Mouse (Mus musculus): Measurements from ENCODE around the gene Lnx1. TPM values are rescaled to one million over a fixed set of nuclear protein-coding genes. Genes with fewer than 3 reads are reported as not detected.

Lnx1 gene
- polyA plus RNA-seq, 1 experiment: 7.4 TPM

- H3K27ac ChIP-seq (ENCODE audit: insufficient read depth, low read length): no peak overlapping the region
- H3K9ac ChIP-seq (ENCODE audit: low read depth, poor library complexity, severe bottlenecking): no peak overlapping the region
- TF ChIP-seq CTCF (IDR thresholded peaks at IDR 0.05; ENCODE audit: low read depth, low read length): no peak
- TF ChIP-seq POLR2A (IDR thresholded peaks at IDR 0.05; ENCODE audit: insufficient read depth, low read length): no peak
- TF ChIP-seq EP300 (IDR thresholded peaks at IDR 0.05; ENCODE audit: insufficient read depth, low read depth, low read length): no peak
- H3K4me3 ChIP-seq (ENCODE audit: low read depth, low read length): no peak overlapping the region
- no peaks in the 10 kb centered on the region for H3K9me3 ChIP-seq (replicated peaks; ENCODE audit: control insufficient read depth, insufficient read depth, low read length, poor library complexity, severe bottlenecking)
- no peaks in the 10 kb centered on the region for H3K4me1 ChIP-seq (ENCODE audit: control insufficient read depth, insufficient read depth, low read length)
- no peaks in the 10 kb centered on the region for H3K36me3 ChIP-seq (ENCODE audit: control insufficient read depth, insufficient read depth, low read length, poor library complexity, severe bottlenecking)
- no peaks in the 10 kb centered on the region for H3K27me3 ChIP-seq (ENCODE audit: control insufficient read depth, insufficient read depth, low read length, poor library complexity, severe bottlenecking)
These were observed 5.2 kb downstream of the Lnx1 start for GRCm38 (mm10) chr5:74697534-74697933.

DNA sequence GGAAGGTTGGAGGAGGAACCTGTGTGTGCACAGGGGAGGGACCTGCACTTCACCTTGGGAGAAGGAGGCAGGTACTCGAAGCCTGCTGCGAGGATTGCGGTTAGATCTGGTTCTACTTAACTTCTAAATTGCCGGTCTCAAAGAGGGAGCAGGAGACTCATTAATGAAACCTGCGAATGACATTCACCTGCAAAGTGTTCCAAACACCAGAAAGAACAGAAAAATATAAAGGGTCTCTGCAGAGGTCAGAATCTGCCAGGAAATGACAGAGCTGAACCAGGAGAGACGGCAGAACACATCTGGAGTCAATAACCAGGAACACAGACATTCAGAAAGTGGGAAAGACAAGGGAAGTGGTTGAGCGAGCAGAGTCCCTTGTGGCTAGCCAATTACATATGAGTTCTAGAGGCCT is 8.3 kb downstream of the Lnx1 start:
- Histone ChIP-seq H3K9me3 (replicated peaks; ENCODE audit: control insufficient read depth, insufficient read depth, low read length, poor library complexity, severe bottlenecking) (no peaks in the 10 kb centered on the region), H3K36me3 (ENCODE audit: control insufficient read depth, insufficient read depth, low read length, poor library complexity, severe bottlenecking) (no peaks in the 10 kb centered on the region), H3K9ac (ENCODE audit: low read depth, poor library complexity, severe bottlenecking) (no peak overlapping the region), H3K4me3 (ENCODE audit: low read depth, low read length) (no peak overlapping the region), H3K27me3 (ENCODE audit: control insufficient read depth, insufficient read depth, low read length, poor library complexity, severe bottlenecking) (no peaks in the 10 kb centered on the region), H3K4me1 (ENCODE audit: control insufficient read depth, insufficient read depth, low read length) (no peaks in the 10 kb centered on the region), H3K27ac (ENCODE audit: insufficient read depth, low read length) (no peak overlapping the region)
- TF ChIP-seq POLR2A (IDR thresholded peaks at IDR 0.05; ENCODE audit: insufficient read depth, low read length): no peak
- TF ChIP-seq EP300 (IDR thresholded peaks at IDR 0.05; ENCODE audit: insufficient read depth, low read depth, low read length): no peak
- TF ChIP-seq CTCF (IDR thresholded peaks at IDR 0.05; ENCODE audit: low read depth, low read length): no peak

GRCm38 (mm10) chr5:74693836-74694235 is 8.9 kb downstream of the Lnx1 start:
- Histone ChIP-seq H3K9me3 (replicated peaks; ENCODE audit: control insufficient read depth, insufficient read depth, low read length, poor library complexity, severe bottlenecking) (no peaks in the 10 kb centered on the region), H3K36me3 (ENCODE audit: control insufficient read depth, insufficient read depth, low read length, poor library complexity, severe bottlenecking) (no peaks in the 10 kb centered on the region), H3K27ac (ENCODE audit: insufficient read depth, low read length) (no peak overlapping the region), H3K4me1 (ENCODE audit: control insufficient read depth, insufficient read depth, low read length) (no peaks in the 10 kb centered on the region), H3K9ac (ENCODE audit: low read depth, poor library complexity, severe bottlenecking) (no peak overlapping the region), H3K27me3 (ENCODE audit: control insufficient read depth, insufficient read depth, low read length, poor library complexity, severe bottlenecking) (no peaks in the 10 kb centered on the region), H3K4me3 (ENCODE audit: low read depth, low read length) (no peak overlapping the region)
- TF ChIP-seq EP300 (IDR thresholded peaks at IDR 0.05; ENCODE audit: insufficient read depth, low read depth, low read length) (no peak), CTCF (IDR thresholded peaks at IDR 0.05; ENCODE audit: low read depth, low read length) (no peak), POLR2A (IDR thresholded peaks at IDR 0.05; ENCODE audit: insufficient read depth, low read length) (no peak)

DNA sequence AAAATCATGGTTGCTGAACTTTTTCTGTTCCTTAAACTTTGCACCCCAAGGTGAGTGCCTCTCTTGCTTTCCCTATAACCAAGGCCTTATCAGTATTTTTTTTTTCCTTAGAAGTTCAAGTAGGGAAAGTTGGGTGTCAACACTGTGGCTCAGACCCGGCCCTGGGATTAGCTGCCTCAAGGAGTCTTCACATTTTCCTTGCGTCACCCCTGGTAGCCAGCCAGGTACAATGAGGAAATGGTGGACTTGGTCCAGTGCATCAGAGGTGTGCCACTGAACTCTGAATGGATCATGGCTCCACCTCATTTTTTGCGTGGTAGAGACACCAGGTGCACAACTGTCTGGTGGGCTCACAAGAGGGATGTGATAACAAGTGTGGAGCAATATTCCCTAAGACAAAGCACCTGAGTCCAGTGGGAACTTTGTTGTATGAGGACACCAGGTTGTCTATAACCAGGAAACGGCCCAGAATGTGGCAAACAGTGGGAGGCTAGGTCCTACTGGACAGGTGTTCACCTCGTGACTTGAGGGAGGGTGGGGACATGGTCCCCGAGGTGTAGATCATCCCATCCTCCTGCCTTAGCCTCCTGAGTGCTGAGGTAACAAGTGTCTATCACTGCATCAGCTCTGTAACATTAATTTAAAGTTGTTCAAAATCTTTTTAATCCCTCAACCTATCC is 10.2 kb downstream of the Lnx1 start:
- no peaks in the 10 kb centered on the region for H3K9me3 ChIP-seq (replicated peaks; ENCODE audit: control insufficient read depth, insufficient read depth, low read length, poor library complexity, severe bottlenecking)
- H3K36me3 ChIP-seq (ENCODE audit: control insufficient read depth, insufficient read depth, low read length, poor library complexity, severe bottlenecking): no peaks in the 10 kb centered on the region
- H3K9ac ChIP-seq (ENCODE audit: low read depth, poor library complexity, severe bottlenecking): no peak overlapping the region
- no peaks in the 10 kb centered on the region for H3K4me1 ChIP-seq (ENCODE audit: control insufficient read depth, insufficient read depth, low read length)
- no peak overlapping the region for H3K4me3 ChIP-seq (ENCODE audit: low read depth, low read length)
- TF ChIP-seq EP300 (IDR thresholded peaks at IDR 0.05; ENCODE audit: insufficient read depth, low read depth, low read length) (no peak), POLR2A (IDR thresholded peaks at IDR 0.05; ENCODE audit: insufficient read depth, low read length) (no peak), CTCF (IDR thresholded peaks at IDR 0.05; ENCODE audit: low read depth, low read length) (no peak)
- H3K27ac ChIP-seq (ENCODE audit: insufficient read depth, low read length): no peak overlapping the region
- H3K27me3 ChIP-seq (ENCODE audit: control insufficient read depth, insufficient read depth, low read length, poor library complexity, severe bottlenecking): no peaks in the 10 kb centered on the region

- Histone ChIP-seq H3K36me3 (ENCODE audit: control insufficient read depth, insufficient read depth, low read length, poor library complexity, severe bottlenecking) (no peaks in the 10 kb centered on the region), H3K4me1 (ENCODE audit: control insufficient read depth, insufficient read depth, low read length) (no peaks in the 10 kb centered on the region), H3K9me3 (replicated peaks; ENCODE audit: control insufficient read depth, insufficient read depth, low read length, poor library complexity, severe bottlenecking) (no peaks in the 10 kb centered on the region), H3K27me3 (ENCODE audit: control insufficient read depth, insufficient read depth, low read length, poor library complexity, severe bottlenecking) (no peaks in the 10 kb centered on the region), H3K9ac (ENCODE audit: low read depth, poor library complexity, severe bottlenecking) (no peak overlapping the region), H3K4me3 (ENCODE audit: low read depth, low read length) (no peak overlapping the region), H3K27ac (ENCODE audit: insufficient read depth, low read length) (no peak overlapping the region)
- TF ChIP-seq CTCF (IDR thresholded peaks at IDR 0.05; ENCODE audit: low read depth, low read length) (no peak), POLR2A (IDR thresholded peaks at IDR 0.05; ENCODE audit: insufficient read depth, low read length) (no peak), EP300 (IDR thresholded peaks at IDR 0.05; ENCODE audit: insufficient read depth, low read depth, low read length) (no peak)
These were observed 13.9 kb downstream of the Lnx1 start for GRCm38 (mm10) chr5:74688822-74689221.

- H3K27ac ChIP-seq (ENCODE audit: insufficient read depth, low read length): no peak overlapping the region
- no peaks in the 10 kb centered on the region for H3K27me3 ChIP-seq (ENCODE audit: control insufficient read depth, insufficient read depth, low read length, poor library complexity, severe bottlenecking)
- no peak for TF ChIP-seq CTCF (IDR thresholded peaks at IDR 0.05; ENCODE audit: low read depth, low read length)
- no peak for TF ChIP-seq EP300 (IDR thresholded peaks at IDR 0.05; ENCODE audit: insufficient read depth, low read depth, low read length)
- TF ChIP-seq POLR2A (IDR thresholded peaks at IDR 0.05; ENCODE audit: insufficient read depth, low read length): no peak
- no peaks in the 10 kb centered on the region for H3K36me3 ChIP-seq (ENCODE audit: control insufficient read depth, insufficient read depth, low read length, poor library complexity, severe bottlenecking)
- H3K4me3 ChIP-seq (ENCODE audit: low read depth, low read length): no peak overlapping the region
- H3K4me1 ChIP-seq (ENCODE audit: control insufficient read depth, insufficient read depth, low read length): no peaks in the 10 kb centered on the region
- H3K9ac ChIP-seq (ENCODE audit: low read depth, poor library complexity, severe bottlenecking): no peak overlapping the region
- H3K9me3 ChIP-seq (replicated peaks; ENCODE audit: control insufficient read depth, insufficient read depth, low read length, poor library complexity, severe bottlenecking): no peaks in the 10 kb centered on the region
These were observed 17.8 kb downstream of the Lnx1 start for GRCm38 (mm10) chr5:74684944-74685343.

Measured in ES-Bruce4 (cell line).